Mouse (Mus musculus): ENCODE results near the gene 9130409I23Rik.
A peak's percentile ranks its signal among the peaks of the same experiment; 100 is the strongest.

Gene 9130409I23Rik

GRCm38 (mm10) chr1:181050937-181051336, at the start of gene 9130409I23Rik:
TSS of gene 9130409I23Rik (plus strand) at chr1:181051237.
- no peak for DNase-seq (ENCODE audit: low spot score)

GRCm38 (mm10) chr1:181001621-181002020, 49.4 kb upstream of the 9130409I23Rik start:
- DNase-seq (ENCODE audit: low spot score): no peak

- no peak for DNase-seq (ENCODE audit: low spot score)
Measured at GRCm38 (mm10) chr1:181003790-181004189, 47.2 kb upstream of the 9130409I23Rik start.

- no peak for DNase-seq (ENCODE audit: low spot score)
Measured at GRCm38 (mm10) chr1:181005331-181005730, 45.7 kb upstream of the 9130409I23Rik start.

GRCm38 (mm10) chr1:181007831-181008230, 43.2 kb upstream of the 9130409I23Rik start:
- no peak for DNase-seq (ENCODE audit: low spot score)

GRCm38 (mm10) chr1:181008266-181008665, 42.8 kb upstream of the 9130409I23Rik start:
- DNase-seq (ENCODE audit: low spot score): no peak

- no peak for DNase-seq (ENCODE audit: low spot score)
Measured at GRCm38 (mm10) chr1:181009011-181009590, 41.9 kb upstream of the 9130409I23Rik start.

GRCm38 (mm10) chr1:181009754-181010153, 41.3 kb upstream of the 9130409I23Rik start:
- no peak for DNase-seq (ENCODE audit: low spot score)

- DNase-seq (ENCODE audit: low spot score): no peak
Measured at GRCm38 (mm10) chr1:181010171-181010932, 40.7 kb upstream of the 9130409I23Rik start.

- DNase-seq (ENCODE audit: low spot score): no peak
Measured at GRCm38 (mm10) chr1:181011601-181012000, 39.4 kb upstream of the 9130409I23Rik start.

GRCm38 (mm10) chr1:181012416-181012815, 38.6 kb upstream of the 9130409I23Rik start:
- DNase-seq (ENCODE audit: low spot score): no peak

- DNase-seq (ENCODE audit: low spot score): no peak
Measured at GRCm38 (mm10) chr1:181013446-181013845, 37.6 kb upstream of the 9130409I23Rik start.

- DNase-seq (ENCODE audit: low spot score): no peak
Measured at GRCm38 (mm10) chr1:181014731-181015500, 36.1 kb upstream of the 9130409I23Rik start.

GRCm38 (mm10) chr1:181015558-181015957, 35.5 kb upstream of the 9130409I23Rik start:
- DNase-seq (ENCODE audit: low spot score): no peak

GRCm38 (mm10) chr1:181016045-181016444, 35.0 kb upstream of the 9130409I23Rik start:
- no peak for DNase-seq (ENCODE audit: low spot score)

- DNase-seq (ENCODE audit: low spot score): no peak
Measured at GRCm38 (mm10) chr1:181016532-181017131, 34.4 kb upstream of the 9130409I23Rik start.

- DNase-seq (ENCODE audit: low spot score): peak; percentile 41
Measured at GRCm38 (mm10) chr1:181017212-181017711, 33.8 kb upstream of the 9130409I23Rik start.

GRCm38 (mm10) chr1:181017890-181018420, 33.1 kb upstream of the 9130409I23Rik start:
- no peak for DNase-seq (ENCODE audit: low spot score)

- DNase-seq (ENCODE audit: low spot score): no peak
Measured at GRCm38 (mm10) chr1:181020756-181021487, 30.1 kb upstream of the 9130409I23Rik start, which contains the start of gene Ephx1. TSS of gene Ephx1 (minus strand) at chr1:181020904.

- no peak for DNase-seq (ENCODE audit: low spot score)
Measured at GRCm38 (mm10) chr1:181021488-181021865, 29.6 kb upstream of the 9130409I23Rik start.

GRCm38 (mm10) chr1:181022265-181022664, 28.8 kb upstream of the 9130409I23Rik start:
- DNase-seq (ENCODE audit: low spot score): no peak

All from urinary bladder, postnatal 10 days (tissue).